Mouse (Mus musculus) spleen, adult 2 months (tissue): ENCODE data around the gene Ptprk. TPM values are rescaled to one million over a fixed set of nuclear protein-coding genes. Genes with fewer than 3 reads are reported as not detected.
A peak's percentile ranks its signal among the peaks of the same experiment; 100 is the strongest.

Experiments used
- DNase-seq, 2 experiments: peaks; one replicate each; pipeline versions ENCODE4 v3.0.0 to v3.0.0-alpha.2; 2012 to 2021; ENCODE audit warnings: low spot score in 2 of 2, low read depth in 1 of 2
- H3K27ac ChIP-seq: fragments of 200-500 bp; 2 replicates; pipeline ENCODE4 v1.5.1; 2012; ENCODE audit warnings: low read length, inconsistent platforms; ENCODE audit not compliant: insufficient read depth
- H3K27me3 ChIP-seq: fragments of 200-500 bp; 2 replicates; pipeline ENCODE4 v1.6.1; 2012; ENCODE audit warnings: mild to moderate bottlenecking, moderate library complexity, low read length, inconsistent platforms; ENCODE audit not compliant: control insufficient read depth, insufficient read depth
- H3K36me3 ChIP-seq: fragments of 200-500 bp; 2 replicates; pipeline ENCODE4 v1.6.1; 2012; ENCODE audit warnings: mild to moderate bottlenecking, low read length, inconsistent platforms; ENCODE audit not compliant: control insufficient read depth, insufficient read depth
- H3K4me1 ChIP-seq: fragments of 200-500 bp; 2 replicates; pipeline ENCODE4 v1.6.1; 2011; ENCODE audit warnings: inconsistent platforms; ENCODE audit not compliant: control insufficient read depth, insufficient read depth, insufficient read length
- H3K4me3 ChIP-seq: fragments of 200-500 bp; 2 replicates; pipeline ENCODE4 v1.5.1; 2011; ENCODE audit warnings: mild to moderate bottlenecking, inconsistent platforms; ENCODE audit not compliant: insufficient read depth, insufficient read length; ENCODE audit errors: extremely low read depth
- CTCF ChIP-seq: fragments of 200-500 bp; IDR thresholded peaks from 2 replicates; pipeline ENCODE4 v1.5.1; 2011; ENCODE audit warnings: mild to moderate bottlenecking, inconsistent platforms; ENCODE audit not compliant: insufficient read depth, insufficient read length, insufficient replicate concordance; ENCODE audit errors: extremely low read depth
- POLR2A ChIP-seq: fragments of 200-500 bp; IDR thresholded peaks from 2 replicates; pipeline ENCODE4 v1.6.1; 2011; ENCODE audit warnings: low read depth, low read length, inconsistent platforms
- WGBS: fragments of 180-500 bp; shearing (Covaris S2); methylation state at CpG from one replicate; pipeline ENCODE4 v1.1.7; 2018; 5-methylcytosine and 5-hydroxymethylcytosine counted together
- polyA plus RNA-seq: library from polyadenylated mRNA; depleted of rRNA; stranded (reverse); fragments of >200 nt; gene quantifications from 2 replicates; pipeline ENCODE4 v1.2.3, GENCODE M21; 2012; rRNA removed

Gene Ptprk
- 1.6 TPM in 2 replicates for polyA plus RNA-seq

- no peaks in the 10 kb centered on the region; the same call in 1 of the 2 replicates for H3K4me1 ChIP-seq
- DNase-seq = peak in 1 of 2 experiments; percentile 10
- H3K36me3 ChIP-seq = no peaks in the 10 kb centered on the region
- peaks cover 2% of the 10 kb centered on the region; the same call in 1 of the 2 replicates for H3K27me3 ChIP-seq
- H3K27ac ChIP-seq = 0 out of 2 replicates have a peak within 1 kb of the TSS, but pooled peaks have one; percentile 22
- under 1% methylated on average over 65 of the region's 77 CpGs for WGBS
- TF ChIP-seq CTCF = no peak
- TF ChIP-seq POLR2A = no peak
- H3K4me3 ChIP-seq = peak within 1 kb of the TSS; percentile 46; the same call in 1 of the 2 replicates
These were observed at the start of gene Ptprk for GRCm38 (mm10) chr10:28074653-28075451. Ptprk (plus strand) TSS chr10:28074820.

GRCm38 (mm10) chr10:28027791-28028190 is 46.8 kb upstream of the Ptprk start:
- no peak overlapping the region for H3K4me3 ChIP-seq
- 54% methylated on average over 2 of the region's 2 CpGs for WGBS
- no peaks in the 10 kb centered on the region for H3K36me3 ChIP-seq
- DNase-seq = no peak
- no peaks in the 10 kb centered on the region for H3K27me3 ChIP-seq
- TF ChIP-seq CTCF = no peak
- TF ChIP-seq POLR2A = no peak
- H3K4me1 ChIP-seq = no peaks in the 10 kb centered on the region
- no peak overlapping the region for H3K27ac ChIP-seq

GRCm38 (mm10) chr10:28036456-28036855 is 38.2 kb upstream of the Ptprk start:
- no peaks in the 10 kb centered on the region for H3K27me3 ChIP-seq
- WGBS = 91% methylated on average over 1 of the region's 1 CpGs
- no peaks in the 10 kb centered on the region for H3K36me3 ChIP-seq
- no peak for TF ChIP-seq CTCF
- TF ChIP-seq POLR2A = no peak
- no peak overlapping the region for H3K27ac ChIP-seq
- DNase-seq = no peak
- H3K4me3 ChIP-seq = no peak overlapping the region
- H3K4me1 ChIP-seq = no peaks in the 10 kb centered on the region

GRCm38 (mm10) chr10:28054764-28055163 is 19.9 kb upstream of the Ptprk start:
- no peak for DNase-seq
- 85% methylated on average over 4 of the region's 4 CpGs for WGBS
- Histone ChIP-seq H3K27me3 (no peaks in the 10 kb centered on the region), H3K4me1 (no peaks in the 10 kb centered on the region), H3K27ac (no peak overlapping the region), H3K4me3 (no peak overlapping the region), H3K36me3 (no peaks in the 10 kb centered on the region)
- TF ChIP-seq POLR2A (no peak), CTCF (no peak)

GRCm38 (mm10) chr10:28059222-28059621 is 15.4 kb upstream of the Ptprk start:
- Histone ChIP-seq H3K36me3 (no peaks in the 10 kb centered on the region), H3K4me1 (no peaks in the 10 kb centered on the region), H3K4me3 (no peak overlapping the region; the same call in 1 of the 2 replicates), H3K27me3 (no peaks in the 10 kb centered on the region), H3K27ac (no peak overlapping the region)
- 82% methylated on average over 1 of the region's 1 CpGs for WGBS
- no peak for DNase-seq
- TF ChIP-seq CTCF (no peak), POLR2A (no peak)

GRCm38 (mm10) chr10:28067997-28068396 is 6.6 kb upstream of the Ptprk start:
- Histone ChIP-seq H3K27me3 (no peaks in the 10 kb centered on the region), H3K27ac (no peak overlapping the region), H3K4me3 (no peak overlapping the region), H3K4me1 (no peaks in the 10 kb centered on the region), H3K36me3 (no peaks in the 10 kb centered on the region)
- TF ChIP-seq POLR2A (no peak), CTCF (no peak)
- no peak for DNase-seq
- 92% methylated on average over 5 of the region's 5 CpGs for WGBS
